Mouse (Mus musculus): ENCODE measurements around the gene Mpc1.

DNA sequence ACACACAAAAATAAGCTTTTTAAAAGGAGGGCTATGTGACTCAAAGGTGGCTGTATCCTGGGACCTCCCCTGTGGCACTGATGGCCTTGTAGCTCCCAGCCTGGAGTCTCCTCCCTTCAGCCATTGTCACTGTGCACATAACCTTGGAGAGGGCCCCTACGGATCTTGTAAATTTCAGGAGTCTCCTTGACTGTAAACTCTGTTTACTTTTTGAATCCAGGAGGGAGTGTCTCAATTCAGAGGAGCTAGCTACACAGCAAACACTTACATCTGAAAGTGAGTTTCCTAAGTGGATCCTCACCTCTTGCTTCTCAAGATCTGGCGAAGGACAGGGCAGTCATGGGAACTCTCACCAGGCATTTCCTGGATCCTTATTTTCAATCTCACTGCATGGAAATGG, 38.6 kb upstream of the Mpc1 start:
- TF ChIP-seq POLR2A (IDR thresholded peaks at IDR 0.05; ENCODE audit: borderline replicate concordance, extremely low read depth, insufficient read depth, insufficient read length, poor library complexity, severe bottlenecking) = no peak
- TF ChIP-seq CTCF (IDR thresholded peaks at IDR 0.05; ENCODE audit: borderline replicate concordance, extremely low read depth, insufficient read depth, insufficient read length) = no peak
